Mouse (Mus musculus) layer of hippocampus, adult 2 months (tissue): ENCODE data around the gene Kdm5a. TPM values are rescaled to one million over a fixed set of nuclear protein-coding genes. Genes with fewer than 3 reads are reported as not detected.

ENCODE experiments used
- DNase-seq, 2 experiments: peaks; one replicate each; pipeline ENCODE4 v3.0.0; 2022; ENCODE audit warnings: low spot score in 2 of 2
- H3K27ac ChIP-seq: fragments of 200-600 bp; 2 replicates; pipeline ENCODE4 v1.8.1; 2022
- H3K4me3 ChIP-seq: fragments of 200-600 bp; 2 replicates; pipeline ENCODE4 v1.8.1; 2022; ENCODE audit warnings: mild to moderate bottlenecking
- CTCF ChIP-seq: fragments of 200-600 bp; conservative IDR thresholded peaks from 2 replicates; pipeline ENCODE4 v1.8.1; 2022; ENCODE audit warnings: antibody characterized with exemption, mild to moderate bottlenecking, moderate library complexity
- total RNA-seq, 2 experiments: library from RNA; stranded (reverse); gene quantifications; 2 replicates each; pipeline ENCODE4 v1.2.3; 2021

The Kdm5a gene
- total RNA-seq, 2 experiments from 2014 or later = 43.3 to 47.3 TPM

- DNase-seq = no peak
- no peak for TF ChIP-seq CTCF
- no peak overlapping the region for H3K4me3 ChIP-seq
- H3K27ac ChIP-seq = no peak overlapping the region
Observed at GRCm38 (mm10) chr6:120485038-120485437, 121.1 kb downstream of the Kdm5a start.

GRCm38 (mm10) chr6:120486051-120486510 lies 122.2 kb downstream of the Kdm5a start:
- no peak for TF ChIP-seq CTCF
- no peak for DNase-seq
- no peak overlapping the region for H3K27ac ChIP-seq
- no peak overlapping the region for H3K4me3 ChIP-seq

GRCm38 (mm10) chr6:120488647-120489046 lies 124.7 kb downstream of the Kdm5a start:
- Histone ChIP-seq H3K27ac (no peak overlapping the region), H3K4me3 (no peak overlapping the region)
- DNase-seq = no peak
- TF ChIP-seq CTCF = no peak

GRCm38 (mm10) chr6:120489461-120489860 lies 125.5 kb downstream of the Kdm5a start:
- peak overlapping the region; percentile 48; the same call in 1 of the 2 replicates for H3K27ac ChIP-seq
- peak overlapping the region; percentile 76 for H3K4me3 ChIP-seq
- TF ChIP-seq CTCF = no peak
- no peak for DNase-seq

- no peak for TF ChIP-seq CTCF
- Histone ChIP-seq H3K27ac (peak overlapping the region; percentile 97), H3K4me3 (peak overlapping the region; percentile 76)
- DNase-seq = no peak
Observed at GRCm38 (mm10) chr6:120491064-120491463, 127.1 kb downstream of the Kdm5a start.

GRCm38 (mm10) chr6:120491862-120492498 lies 128.1 kb downstream of the Kdm5a start:
- DNase-seq = no peak
- Histone ChIP-seq H3K27ac (peak overlapping the region; percentile 97), H3K4me3 (peak overlapping the region; percentile 76)
- TF ChIP-seq CTCF = no peak

GRCm38 (mm10) chr6:120492499-120493373 lies 128.8 kb downstream of the Kdm5a start:
- Histone ChIP-seq H3K4me3 (peak overlapping the region; percentile 76), H3K27ac (peak overlapping the region; percentile 97)
- no peak for TF ChIP-seq CTCF
- no peak for DNase-seq

- peak within 1 kb of the TSS; percentile 76 for H3K4me3 ChIP-seq
- H3K27ac ChIP-seq = peak within 1 kb of the TSS; percentile 97
- DNase-seq = peak; percentile 94
- TF ChIP-seq CTCF = no peak
Observed at GRCm38 (mm10) chr6:120493374-120494181, 129.7 kb downstream of the Kdm5a start, which contains the start of gene Tmem121b. Gene Tmem121b (minus strand): TSS chr6:120493807.

Other genes starting within 250 kb of the Kdm5a start
- not detected for gene D330020A13Rik, start 69.8 kb upstream of the Kdm5a start, total RNA-seq
- gene B4galnt3, start 69.6 kb upstream of the Kdm5a start, total RNA-seq = under 1 TPM; 0.15 to 0.67 TPM
- 1 to 10 TPM; 4.7 to 6.8 TPM for gene Ccdc77, start 250 bp downstream of the Kdm5a start, total RNA-seq
- gene Il17ra, start 99.1 kb downstream of the Kdm5a start, total RNA-seq = 1 to 10 TPM; 6.7 to 8.1 TPM
- 10 to 100 TPM; 38.2 to 38.6 TPM for gene Tmem121b, start 129.7 kb downstream of the Kdm5a start, total RNA-seq
- gene Hdhd5, start 167.2 kb downstream of the Kdm5a start, total RNA-seq = 10 to 100 TPM; 32.3 to 40.2 TPM